Mouse (Mus musculus) cerebellum, postnatal 4 days (tissue): ENCODE data around the gene Eif3l.

Source experiments
- DNase-seq, 2 experiments: peaks; one replicate each; pipeline ENCODE4 v3.0.0; 2022; ENCODE audit warnings: low spot score in 2 of 2, mixed read lengths in 1 of 2

Eif3l gene

GRCm38 (mm10) chr15:79093083-79093839, 18.3 kb downstream of the Eif3l start:
- DNase-seq: no peak

GRCm38 (mm10) chr15:79095483-79095882, 20.5 kb downstream of the Eif3l start:
- no peak for DNase-seq

GRCm38 (mm10) chr15:79096556-79096955, 21.6 kb downstream of the Eif3l start:
- no peak for DNase-seq

GRCm38 (mm10) chr15:79097135-79097534, 22.2 kb downstream of the Eif3l start:
- no peak for DNase-seq

GRCm38 (mm10) chr15:79097611-79098025, 22.6 kb downstream of the Eif3l start:
- peak; percentile 35 to 62 for DNase-seq

GRCm38 (mm10) chr15:79098220-79098619, 23.2 kb downstream of the Eif3l start:
- no peak for DNase-seq

- DNase-seq: no peak
These were observed 23.9 kb downstream of the Eif3l start for GRCm38 (mm10) chr15:79098868-79099267.

GRCm38 (mm10) chr15:79099456-79099855, 24.5 kb downstream of the Eif3l start:
- no peak for DNase-seq

- DNase-seq: no peak
These were observed 25.4 kb downstream of the Eif3l start for GRCm38 (mm10) chr15:79100391-79100790.

- no peak for DNase-seq
These were observed 26.6 kb downstream of the Eif3l start for GRCm38 (mm10) chr15:79101531-79101930.

GRCm38 (mm10) chr15:79103264-79103663, 28.3 kb downstream of the Eif3l start:
- DNase-seq: no peak

- DNase-seq: no peak
These were observed 30.8 kb downstream of the Eif3l start for GRCm38 (mm10) chr15:79105804-79106203.

- no peak for DNase-seq
These were observed 33.0 kb downstream of the Eif3l start for GRCm38 (mm10) chr15:79107966-79108365.

GRCm38 (mm10) chr15:79108421-79109320, 33.7 kb downstream of the Eif3l start, which contains the start of gene Micall1:
Micall1 (plus strand) TSS chr15:79108898.
- DNase-seq: peak in 1 of 2 experiments; percentile 61

GRCm38 (mm10) chr15:79109321-79109934, 34.4 kb downstream of the Eif3l start:
- no peak for DNase-seq

GRCm38 (mm10) chr15:79110031-79110430, 35.1 kb downstream of the Eif3l start:
- no peak for DNase-seq

- no peak for DNase-seq
These were observed 35.5 kb downstream of the Eif3l start for GRCm38 (mm10) chr15:79110528-79110927.

GRCm38 (mm10) chr15:79111774-79112173, 36.8 kb downstream of the Eif3l start:
- no peak for DNase-seq

GRCm38 (mm10) chr15:79115276-79115675, 40.3 kb downstream of the Eif3l start:
- no peak for DNase-seq

- DNase-seq: no peak
These were observed 44.5 kb downstream of the Eif3l start for GRCm38 (mm10) chr15:79119491-79119890.

GRCm38 (mm10) chr15:79122119-79122518, 47.1 kb downstream of the Eif3l start:
- no peak for DNase-seq

- DNase-seq: no peak
These were observed 47.6 kb downstream of the Eif3l start for GRCm38 (mm10) chr15:79122546-79122945.
